In the genomic region with DNA sequence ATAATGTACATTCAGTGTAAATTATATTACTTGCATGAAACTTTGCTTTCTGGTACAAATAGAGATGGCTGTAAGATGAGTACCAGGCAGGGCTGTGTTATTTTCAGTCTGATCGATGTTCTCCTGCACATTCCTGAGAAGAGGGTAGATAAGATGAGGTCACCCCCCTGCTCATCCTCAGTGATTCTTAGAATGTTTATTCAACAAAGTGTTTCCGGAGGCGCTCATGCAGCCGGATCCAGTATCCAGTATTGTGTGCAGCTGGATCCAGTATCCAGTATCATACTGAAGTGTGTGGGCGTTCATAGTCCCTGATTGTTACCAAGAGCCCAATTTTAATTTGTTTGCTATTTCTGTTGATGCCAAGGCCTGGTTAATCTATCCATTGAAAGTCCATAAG, we compare ENCODE assay signal across 21 mouse cellular contexts.
"Had no signal": no experiment of that assay in that cellular context is flagged by ENCODE, and none has a peak within 500 bp of the region (broad histone marks: within the 10 kb centered on the region; RNA-seq: fewer than 3 reads in every experiment).

No protein-coding gene starts in this region.

- H3K4me1 ChIP-seq: limb, embryonic 10.5 days; limb, embryonic 13.5 days; liver, embryonic 12.5 days; liver, embryonic 15.5 days; midbrain, embryonic 12.5 days; midbrain, embryonic 15.5 days; neural tube, embryonic 12.5 days; neural tube, embryonic 15.5 days had no signal

- H3K9ac ChIP-seq: limb, embryonic 13.5 days; liver, embryonic 12.5 days; liver, embryonic 15.5 days; midbrain, embryonic 12.5 days; midbrain, embryonic 15.5 days; neural tube, embryonic 12.5 days; neural tube, embryonic 15.5 days had no signal

- H3K4me2 ChIP-seq: limb, embryonic 13.5 days; liver, embryonic 12.5 days; liver, embryonic 15.5 days; midbrain, embryonic 12.5 days; midbrain, embryonic 15.5 days; neural tube, embryonic 12.5 days; neural tube, embryonic 15.5 days had no signal

- DNase-seq: kidney, adult 2 months; kidney, postnatal 14 days; layer of hippocampus, adult 9-11 months; liver; lung, adult 18-20 months; right cerebral cortex, adult 18-20 months; right cerebral cortex, postnatal 14 days; right cerebral cortex, postnatal 4 days; thymus, adult 18-20 months; thymus, postnatal 36 days had no signal

- H3K9me3 ChIP-seq: limb, embryonic 10.5 days; limb, embryonic 13.5 days; liver, embryonic 12.5 days; liver, embryonic 15.5 days; midbrain, embryonic 12.5 days; midbrain, embryonic 15.5 days; neural tube, embryonic 12.5 days; neural tube, embryonic 15.5 days had no signal

- H3K36me3 ChIP-seq: limb, embryonic 10.5 days; limb, embryonic 13.5 days; liver, embryonic 12.5 days; liver, embryonic 15.5 days; midbrain, embryonic 12.5 days; midbrain, embryonic 15.5 days; neural tube, embryonic 12.5 days; neural tube, embryonic 15.5 days had no signal

- H3K27me3 ChIP-seq: liver, embryonic 12.5 days; liver, embryonic 15.5 days; midbrain, embryonic 15.5 days; neural tube, embryonic 12.5 days; neural tube, embryonic 15.5 days had no signal

- H3K4me3 ChIP-seq: layer of hippocampus, adult 2 months; limb, embryonic 10.5 days; limb, embryonic 13.5 days; liver, embryonic 12.5 days; liver, embryonic 15.5 days; midbrain, embryonic 12.5 days; midbrain, embryonic 15.5 days; neural tube, embryonic 12.5 days; neural tube, embryonic 15.5 days had no signal

- ATAC-seq: intestine, postnatal 0 days; liver, embryonic 12.5 days; midbrain, embryonic 15.5 days had no signal

- H3K27ac ChIP-seq: layer of hippocampus, adult 2 months; limb, embryonic 10.5 days; limb, embryonic 13.5 days; liver, embryonic 12.5 days; liver, embryonic 15.5 days; macrophage; midbrain, embryonic 12.5 days; midbrain, embryonic 15.5 days; neural tube, embryonic 12.5 days; neural tube, embryonic 15.5 days had no signal
